Mouse (Mus musculus) G1E (cell line): ENCODE data around the gene Fkbp1a. TPM values are rescaled to one million over a fixed set of nuclear protein-coding genes. Genes with fewer than 3 reads are reported as not detected.

Experiments
- ATAC-seq: 2 replicates; pipeline ENCODE4 v1.8.0; 2016; ENCODE audit warnings: mild to moderate bottlenecking; ENCODE audit not compliant: insufficient number of reproducible peaks, poor library complexity, low FRiP score, severe bottlenecking; ENCODE audit errors: extremely low read depth
- DNase-seq: peaks from one replicate; pipeline ENCODE4 v3.0.0; 2012; ENCODE audit warnings: low spot score
- H3K27me3 ChIP-seq: 2 replicates; pipeline ENCODE4 v1.6.1; 2012; ENCODE audit warnings: mild to moderate bottlenecking, low read length, inconsistent platforms; ENCODE audit not compliant: insufficient read depth
- H3K36me3 ChIP-seq: replicated peaks from 2 replicates; pipeline ENCODE3; 2012; ENCODE audit warnings: mild to moderate bottlenecking, inconsistent platforms
- H3K4me1 ChIP-seq: 2 replicates; pipeline ENCODE4 v1.6.1; 2012; ENCODE audit warnings: low read depth, low read length, inconsistent platforms, mixed read lengths; ENCODE audit not compliant: insufficient read depth
- H3K4me3 ChIP-seq: 2 replicates; pipeline ENCODE4 v1.5.1; 2012; ENCODE audit warnings: low read depth, mild to moderate bottlenecking, inconsistent platforms, low read length, moderate library complexity, mixed read lengths
- H3K9me3 ChIP-seq: replicated peaks from 2 replicates; pipeline ENCODE4 v1.6.1; 2012; ENCODE audit warnings: inconsistent platforms
- CTCF ChIP-seq: IDR thresholded peaks from 2 replicates; pipeline ENCODE4 v1.5.1; 2012; ENCODE audit warnings: low read depth, low read length, inconsistent platforms, mixed read lengths
- GATA1 ChIP-seq: IDR thresholded peaks from 2 replicates; pipeline ENCODE4 v1.6.1; 2012; ENCODE audit warnings: borderline replicate concordance, low read length, inconsistent platforms, mixed read lengths
- GATA2 ChIP-seq: IDR thresholded peaks from 2 replicates; pipeline ENCODE4 v1.6.1; 2012; ENCODE audit warnings: low read depth, low read length, inconsistent platforms, borderline replicate concordance
- POLR2AphosphoS5 ChIP-seq: IDR thresholded peaks from 2 replicates; pipeline ENCODE4 v1.6.1; 2012; ENCODE audit warnings: low read depth, low read length, inconsistent platforms; ENCODE audit not compliant: insufficient replicate concordance
- TAL1 ChIP-seq: conservative IDR thresholded peaks from 2 replicates; pipeline ENCODE4 v1.6.1; 2012; ENCODE audit warnings: low read depth, low read length, inconsistent platforms, mixed read lengths
- polyA plus RNA-seq: library from polyadenylated mRNA; stranded (reverse); fragments of >175 nt; gene quantifications from 2 replicates; pipeline ENCODE4 v1.2.3, GENCODE M21; 2012
- total RNA-seq, 2 experiments: library from RNA; stranded (forward) in 1 of 2; stranded (reverse) in 1 of 2; fragments of 200-1000 nt in 1 of 2; fragments of >200 nt in 1 of 2; fragmentation: Nextera tagmentation in 1 of 2; gene quantifications; 2 replicates each; pipeline ENCODE4 v1.2.3; 2014 to 2017

Gene Fkbp1a
- total and polyA plus RNA-seq, 3 experiments: 20.3 to 184 (median 96.4) TPM

- no peaks in the 10 kb centered on the region for H3K27me3 ChIP-seq
- ATAC-seq (no peak), DNase-seq (no peak)
- H3K4me1 ChIP-seq: no peaks in the 10 kb centered on the region; the same call in 1 of the 2 replicates
- no peaks in the 10 kb centered on the region for H3K9me3 ChIP-seq
- H3K4me3 ChIP-seq: no peak overlapping the region
- no peak for TF ChIP-seq GATA2
- no peak for TF ChIP-seq CTCF
- peaks cover 31% of the 10 kb centered on the region for H3K36me3 ChIP-seq
Observed at GRCm38 (mm10) chr2:151566856-151567255, 24.6 kb downstream of the Fkbp1a start.

DNA sequence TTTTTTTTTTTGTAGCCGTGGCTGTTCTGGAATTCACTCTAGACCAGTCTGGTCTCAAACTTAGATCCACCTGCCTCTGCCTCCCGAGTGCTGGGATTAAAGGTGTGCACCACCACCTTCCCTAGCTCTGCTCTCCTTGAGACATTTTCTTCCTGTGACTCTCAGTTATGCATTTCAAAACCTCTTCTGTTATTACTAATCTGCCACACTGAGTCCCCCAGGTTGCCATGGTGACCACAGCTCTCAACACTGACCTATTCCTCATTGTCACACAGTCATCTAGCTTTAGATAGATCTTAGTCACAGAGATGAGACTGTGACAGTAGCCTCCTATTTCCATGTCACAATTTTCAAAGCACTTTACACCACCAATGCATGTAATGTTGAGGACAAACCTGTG lies 27.2 kb downstream of the Fkbp1a start:
- no peak for ATAC-seq
- Histone ChIP-seq H3K4me3 (no peak overlapping the region), H3K4me1 (peaks cover 3% of the 10 kb centered on the region), H3K36me3 (peaks cover 14% of the 10 kb centered on the region), H3K9me3 (no peaks in the 10 kb centered on the region), H3K27me3 (peaks cover 8% of the 10 kb centered on the region)
- TF ChIP-seq GATA1 (no peak), CTCF (no peak), POLR2AphosphoS5 (no peak), TAL1 (no peak), GATA2 (no peak)
- no peak for DNase-seq

DNA sequence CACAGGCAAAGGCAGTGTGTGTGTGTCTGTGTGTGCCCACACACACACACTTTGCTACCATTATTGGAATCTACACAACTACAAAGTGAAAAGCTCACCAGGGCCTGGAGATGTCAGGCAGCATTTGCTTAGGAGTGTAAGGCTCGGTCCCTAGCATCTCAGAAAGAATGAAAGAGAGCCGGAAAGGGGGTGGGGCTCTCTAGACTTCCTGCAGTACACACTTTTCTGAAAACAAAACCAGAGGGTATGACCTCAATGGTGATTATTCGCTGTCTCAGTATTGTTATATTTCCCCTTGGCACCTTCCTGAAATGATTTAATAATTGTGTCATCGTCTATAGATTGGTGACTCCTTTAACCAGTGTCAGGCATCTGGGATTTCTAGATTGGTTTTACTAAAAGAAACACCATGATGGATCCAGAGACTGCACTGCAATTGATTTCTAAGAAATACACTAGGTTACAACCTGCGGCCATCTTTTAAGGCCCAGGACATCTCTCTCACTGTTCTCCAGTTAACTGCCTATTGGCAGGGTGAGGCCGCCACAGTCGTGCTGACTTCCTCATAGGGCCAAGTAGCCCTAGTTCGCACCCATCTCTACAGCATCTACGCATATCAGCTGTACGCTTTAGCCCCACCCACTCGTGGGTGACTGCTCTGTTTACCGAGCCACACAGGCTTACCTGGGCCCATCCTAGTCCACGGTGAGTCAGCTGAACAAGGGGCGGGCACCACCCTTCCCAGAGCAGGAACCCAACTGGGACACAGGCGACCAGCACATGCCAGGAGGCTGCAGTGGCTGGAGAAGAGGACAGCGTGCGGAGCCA lies 29.8 kb downstream of the Fkbp1a start, which contains the start of gene Sdcbp2:
Sdcbp2 (plus strand) TSS at position 750 of the 828 bp plus-strand sequence.
- Histone ChIP-seq H3K27me3 (peaks cover 15% of the 10 kb centered on the region), H3K4me1 (peaks cover 3% of the 10 kb centered on the region), H3K4me3 (no peak within 1 kb of the TSS), H3K36me3 (peaks cover 2% of the 10 kb centered on the region), H3K9me3 (no peaks in the 10 kb centered on the region)
- ATAC-seq: no peak
- TF ChIP-seq POLR2AphosphoS5 (no peak), TAL1 (no peak), GATA1 (no peak)
- DNase-seq: no peak

GRCm38 (mm10) chr2:151573667-151574066 lies 31.4 kb downstream of the Fkbp1a start:
- H3K36me3 ChIP-seq: no peaks in the 10 kb centered on the region
- TF ChIP-seq POLR2AphosphoS5 (no peak), TAL1 (no peak), GATA2 (no peak), GATA1 (no peak), CTCF (no peak)
- ATAC-seq: no peak
- H3K27me3 ChIP-seq: peaks cover 15% of the 10 kb centered on the region
- H3K4me3 ChIP-seq: no peak overlapping the region
- DNase-seq: no peak
- H3K9me3 ChIP-seq: no peaks in the 10 kb centered on the region
- peaks cover 3% of the 10 kb centered on the region; the same call in 1 of the 2 replicates for H3K4me1 ChIP-seq

GRCm38 (mm10) chr2:151574607-151575006 lies 32.3 kb downstream of the Fkbp1a start:
- Histone ChIP-seq H3K4me3 (no peak overlapping the region), H3K27me3 (peaks cover 17% of the 10 kb centered on the region), H3K36me3 (no peaks in the 10 kb centered on the region), H3K9me3 (no peaks in the 10 kb centered on the region), H3K4me1 (peaks cover 3% of the 10 kb centered on the region; the same call in 1 of the 2 replicates)
- TF ChIP-seq GATA2 (no peak), CTCF (no peak), GATA1 (no peak), POLR2AphosphoS5 (no peak), TAL1 (no peak)
- no peak for ATAC-seq
- no peak for DNase-seq

DNA sequence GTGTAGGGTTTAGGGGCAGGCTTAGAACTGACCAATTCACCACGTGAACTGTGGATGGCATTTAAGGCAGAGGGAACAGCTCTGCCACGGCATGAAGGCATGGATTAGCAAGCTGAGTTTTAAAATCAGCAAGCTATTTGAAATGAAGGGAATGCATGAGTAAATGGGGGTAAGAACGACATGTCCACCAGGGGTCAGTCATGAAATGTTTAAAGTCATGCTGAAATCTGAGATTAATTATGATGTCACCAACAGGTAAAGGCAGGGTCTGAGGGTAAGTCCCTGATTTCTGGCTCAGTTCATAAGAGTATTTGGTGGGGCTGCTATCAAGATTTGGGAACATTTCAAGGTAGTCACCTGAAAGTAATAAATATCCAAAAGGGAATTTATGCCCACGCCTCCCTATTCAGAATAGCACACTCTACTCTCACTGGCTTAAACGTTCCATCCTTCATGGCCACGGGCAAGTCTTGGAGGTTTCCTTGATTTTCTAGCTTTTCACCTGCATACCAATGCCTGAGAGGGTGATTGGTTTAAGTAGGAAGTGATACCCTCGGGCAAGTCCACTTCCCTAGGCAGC lies 32.9 kb downstream of the Fkbp1a start:
- Histone ChIP-seq H3K4me1 (peaks cover 3% of the 10 kb centered on the region; the same call in 1 of the 2 replicates), H3K27me3 (peaks cover 17% of the 10 kb centered on the region), H3K4me3 (no peak overlapping the region), H3K36me3 (no peaks in the 10 kb centered on the region), H3K9me3 (no peaks in the 10 kb centered on the region)
- no peak for TF ChIP-seq POLR2AphosphoS5
- no peak for TF ChIP-seq GATA1
- TF ChIP-seq CTCF: no peak
- TF ChIP-seq TAL1: no peak
- TF ChIP-seq GATA2: no peak
- ATAC-seq (no peak), DNase-seq (no peak)
